Mouse (Mus musculus) cerebral cortex, adult 2 months (tissue): ENCODE results near the gene Dusp6.

Experiments used
- WGBS: fragments of 180-500 bp; shearing (Covaris S2); methylation state at CpG from one replicate; pipeline ENCODE4 v1.1.7; 2018; 5-methylcytosine and 5-hydroxymethylcytosine counted together

Gene Dusp6

DNA sequence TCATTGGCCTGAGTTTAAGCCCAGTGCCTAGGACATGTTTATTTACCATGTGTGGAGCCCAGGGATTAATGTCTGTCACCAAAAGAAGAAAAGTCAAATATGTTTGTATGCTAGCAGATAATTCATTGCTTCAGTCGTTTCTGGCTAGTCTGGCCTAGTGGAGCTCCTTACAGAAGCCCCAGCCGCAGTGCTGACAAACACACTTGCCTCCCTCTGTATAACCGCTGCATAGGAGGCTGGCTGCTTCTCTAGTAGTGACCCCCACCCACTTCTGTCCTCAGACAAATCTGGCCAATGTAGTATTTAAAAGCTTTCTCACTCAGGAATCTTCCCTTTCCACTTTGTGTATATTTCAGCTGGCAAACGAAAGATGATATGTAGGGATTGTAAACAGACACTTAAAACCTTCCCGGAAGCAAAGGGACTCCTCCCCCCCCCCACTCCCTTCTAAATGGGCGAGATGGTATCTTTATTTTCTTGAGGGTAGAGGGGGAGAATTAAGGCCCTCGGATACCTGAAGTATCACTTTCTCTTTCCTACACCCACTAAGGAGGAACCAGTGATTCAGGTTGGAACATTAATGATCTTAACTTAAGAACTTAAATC is 18.3 kb upstream of the Dusp6 start:
- WGBS: 78% methylated on average over 7 of the region's 7 CpGs

DNA sequence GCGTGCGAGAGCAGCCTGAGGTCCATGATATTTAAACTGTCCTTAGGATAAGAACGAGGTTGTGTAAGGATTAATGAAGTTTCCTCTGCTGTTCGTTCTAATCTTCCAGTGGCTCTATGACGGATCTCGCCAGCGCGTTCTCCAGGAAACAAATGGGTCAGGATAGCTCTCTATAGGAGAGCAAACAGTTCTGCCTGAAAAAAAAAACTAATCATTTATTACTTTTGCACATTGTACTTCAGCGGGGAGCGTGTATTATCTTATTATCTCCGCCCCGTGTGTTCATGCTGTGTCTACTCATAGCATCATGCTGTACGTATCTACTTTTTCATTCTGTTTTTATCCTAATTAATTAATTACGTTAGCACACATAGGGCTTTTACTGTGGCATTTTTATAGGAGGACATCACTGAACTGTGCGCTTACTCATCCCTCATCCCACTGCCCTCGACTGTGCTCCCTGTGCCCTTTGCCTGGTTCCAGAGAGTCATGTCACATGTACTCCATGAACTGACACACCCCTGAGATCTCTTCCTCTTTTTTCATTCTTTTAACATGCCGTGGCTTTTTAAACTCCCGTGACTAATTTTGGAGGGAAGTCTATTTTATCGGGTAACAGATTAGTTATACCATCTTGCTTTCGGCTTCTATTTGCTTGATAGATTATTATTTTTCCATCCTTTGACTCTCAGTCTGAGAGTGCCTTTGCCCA is 16.1 kb upstream of the Dusp6 start:
- WGBS: 82% methylated on average over 20 of the region's 20 CpGs

DNA sequence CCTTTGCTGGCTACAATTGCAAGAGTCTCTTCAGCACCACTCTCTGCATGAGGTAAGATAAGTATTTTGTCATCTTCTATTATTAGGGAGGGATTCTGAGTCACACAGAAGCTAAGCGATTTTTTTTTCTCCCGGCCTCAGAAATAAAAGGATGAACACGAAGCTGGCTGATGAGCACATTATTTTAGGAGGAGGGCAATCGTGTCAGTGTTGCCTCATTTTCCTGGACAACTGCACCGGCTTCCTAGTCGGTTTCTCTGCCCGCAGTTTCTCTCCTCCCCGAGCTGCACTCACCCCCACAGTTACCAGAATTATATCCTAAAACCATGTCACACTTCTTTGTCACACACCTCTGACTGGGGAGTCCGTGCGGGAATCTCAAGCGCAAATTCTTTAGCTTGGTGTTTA is 12.2 kb upstream of the Dusp6 start:
- 43% methylated on average over 11 of the region's 11 CpGs for WGBS

DNA sequence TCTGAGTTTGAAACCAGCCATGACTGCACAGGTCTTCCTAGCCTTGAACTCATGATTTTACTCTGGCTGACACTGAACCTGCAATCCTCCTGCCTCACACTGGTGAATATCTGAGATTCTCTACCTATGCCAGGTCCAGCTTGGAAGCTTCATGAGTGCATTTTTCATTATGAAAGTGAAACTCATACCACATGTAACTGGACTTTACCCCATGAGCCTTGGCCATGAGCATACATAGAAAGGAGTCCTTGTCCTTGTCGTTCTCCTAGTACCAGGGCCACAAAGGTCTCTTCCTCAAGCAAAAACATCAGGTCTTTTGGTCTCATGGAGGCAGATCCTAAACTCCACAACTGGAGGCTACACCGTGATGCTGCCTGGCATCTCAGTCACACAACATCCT is 9.6 kb upstream of the Dusp6 start:
- 87% methylated on average over 2 of the region's 2 CpGs for WGBS

DNA sequence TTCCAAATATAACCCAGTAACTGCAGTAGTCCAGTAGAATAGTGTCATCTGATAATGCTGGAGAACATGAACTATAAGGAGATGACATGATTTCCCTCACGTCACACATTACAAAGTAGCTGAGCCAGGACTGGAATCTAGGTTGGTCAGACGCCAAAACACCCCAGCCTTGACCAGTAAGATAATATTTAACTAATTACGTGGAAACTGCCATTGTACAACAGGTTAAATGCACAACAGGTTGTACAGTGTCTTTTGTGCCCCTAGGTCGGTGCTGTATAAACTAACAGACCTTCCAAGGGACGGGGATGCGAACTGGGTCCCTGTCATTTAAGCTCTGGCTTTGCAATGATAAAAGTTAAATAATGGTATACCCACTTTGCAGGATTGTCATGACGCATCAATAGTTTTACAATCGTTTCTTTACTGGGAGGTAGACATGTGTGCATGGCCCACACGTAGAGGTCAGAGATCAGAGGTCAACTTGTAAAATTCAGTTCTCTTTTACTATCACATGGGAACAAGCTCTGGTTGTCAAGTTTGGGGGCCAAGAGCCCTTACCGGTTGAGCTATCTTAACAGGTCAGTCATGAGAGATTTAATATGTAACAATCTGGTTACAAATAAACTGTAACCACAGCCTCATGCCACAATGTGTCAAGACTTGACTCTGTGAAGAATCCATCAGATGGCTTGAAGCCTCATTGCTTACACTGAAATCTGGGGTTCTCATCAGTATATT is 7.0 kb upstream of the Dusp6 start:
- 93% methylated on average over 10 of the region's 10 CpGs for WGBS

DNA sequence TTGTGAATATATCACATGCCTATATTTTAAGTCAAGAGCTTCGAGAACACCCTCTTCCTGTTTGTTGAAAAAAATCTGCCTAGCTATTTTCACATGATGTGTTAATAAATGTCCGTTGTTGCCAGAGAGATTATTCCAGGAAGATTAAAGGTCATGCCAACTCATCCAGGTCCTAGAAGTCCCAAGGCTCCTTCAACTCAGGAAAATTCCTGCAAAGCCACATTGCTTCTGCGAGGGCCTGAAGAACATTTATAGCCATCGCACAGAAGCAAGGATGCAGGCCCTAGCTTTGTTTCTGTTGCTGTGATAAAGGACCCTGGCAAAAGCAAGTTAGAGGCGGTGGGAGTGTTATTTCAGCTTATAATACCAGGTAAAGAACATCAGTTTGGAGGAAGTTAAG is 5.5 kb upstream of the Dusp6 start:
- 85% methylated on average over 5 of the region's 5 CpGs for WGBS

DNA sequence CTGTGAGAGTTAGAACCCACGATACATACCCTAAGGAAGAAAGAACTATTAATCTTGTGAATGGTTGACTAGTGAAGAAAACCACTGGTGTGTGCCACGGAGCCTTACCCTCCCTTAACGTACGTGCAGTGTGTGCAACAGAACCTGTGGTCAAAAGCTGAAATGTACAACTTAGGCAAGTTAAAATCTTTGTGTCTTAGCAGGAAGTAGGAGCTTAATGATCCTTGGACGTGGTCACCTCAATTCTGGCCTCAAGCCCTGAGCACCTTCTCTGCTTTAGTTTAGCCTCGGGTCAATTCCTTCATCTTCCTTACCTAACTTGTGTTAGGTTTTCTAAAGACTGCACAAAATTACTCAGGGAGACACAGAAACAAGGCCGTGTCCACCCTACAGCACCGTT is 3.2 kb upstream of the Dusp6 start:
- whole genome bisulfite sequencing: 93% methylated on average over 8 of the region's 8 CpGs

DNA sequence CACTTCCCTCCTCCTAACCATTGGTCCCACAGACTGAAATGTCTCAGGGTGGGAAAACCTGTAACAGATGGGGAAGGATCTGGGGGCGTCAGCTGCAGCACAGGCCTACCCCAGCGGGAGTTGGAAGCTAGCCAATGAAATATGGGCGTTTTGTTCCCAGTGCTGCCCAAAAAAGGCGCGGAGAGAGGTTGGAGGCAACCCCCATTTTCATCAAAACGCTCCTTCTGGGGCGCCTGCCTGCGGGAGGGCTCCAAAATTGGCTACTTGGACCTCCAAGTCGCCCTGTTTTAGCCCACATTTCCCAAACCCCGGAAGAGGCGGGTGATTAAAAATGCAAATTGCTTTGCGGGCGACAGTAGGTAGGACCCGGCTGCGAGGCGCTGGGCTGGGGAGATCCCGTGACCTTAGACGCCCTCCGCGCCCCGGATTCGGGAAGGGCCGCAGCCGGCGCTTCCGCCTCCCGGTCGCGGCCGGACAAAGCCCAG is 1.8 kb upstream of the Dusp6 start:
- WGBS: under 1% methylated on average over 30 of the region's 30 CpGs

DNA sequence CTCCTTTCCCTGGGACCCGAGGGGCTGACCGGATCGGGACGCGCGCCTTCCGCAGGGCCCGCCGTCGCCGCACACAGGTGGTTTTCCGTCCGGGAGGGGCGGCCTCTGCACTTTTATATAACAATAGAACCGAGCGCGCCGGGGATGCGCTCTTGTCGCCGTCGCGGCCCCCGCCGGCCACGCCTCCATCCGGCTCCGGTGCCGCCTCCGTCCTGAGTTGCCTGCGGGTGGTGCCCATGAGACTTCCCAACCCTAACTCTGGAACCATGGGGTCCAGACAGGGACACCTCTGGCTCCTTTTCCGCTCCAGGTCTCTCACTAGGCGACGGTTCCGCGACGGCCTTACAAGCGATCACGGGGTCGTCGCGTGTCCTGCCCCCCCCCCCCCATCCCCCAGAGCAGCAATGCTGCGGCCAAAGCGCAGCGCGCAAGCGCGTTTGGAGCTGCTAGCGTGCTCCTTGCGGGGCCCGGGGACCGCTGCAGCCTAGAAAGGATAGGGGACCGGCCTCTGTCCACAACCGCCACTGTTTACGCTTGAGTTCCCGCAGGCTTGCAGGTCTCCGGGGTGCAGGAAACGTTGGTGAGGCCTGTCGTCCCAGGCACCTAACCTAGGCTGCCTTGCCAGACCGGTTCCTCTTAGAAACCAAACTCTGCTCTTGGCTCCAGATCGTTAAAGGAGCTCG is 1.3 kb upstream of the Dusp6 start:
- under 1% methylated on average over 62 of the region's 62 CpGs for WGBS

DNA sequence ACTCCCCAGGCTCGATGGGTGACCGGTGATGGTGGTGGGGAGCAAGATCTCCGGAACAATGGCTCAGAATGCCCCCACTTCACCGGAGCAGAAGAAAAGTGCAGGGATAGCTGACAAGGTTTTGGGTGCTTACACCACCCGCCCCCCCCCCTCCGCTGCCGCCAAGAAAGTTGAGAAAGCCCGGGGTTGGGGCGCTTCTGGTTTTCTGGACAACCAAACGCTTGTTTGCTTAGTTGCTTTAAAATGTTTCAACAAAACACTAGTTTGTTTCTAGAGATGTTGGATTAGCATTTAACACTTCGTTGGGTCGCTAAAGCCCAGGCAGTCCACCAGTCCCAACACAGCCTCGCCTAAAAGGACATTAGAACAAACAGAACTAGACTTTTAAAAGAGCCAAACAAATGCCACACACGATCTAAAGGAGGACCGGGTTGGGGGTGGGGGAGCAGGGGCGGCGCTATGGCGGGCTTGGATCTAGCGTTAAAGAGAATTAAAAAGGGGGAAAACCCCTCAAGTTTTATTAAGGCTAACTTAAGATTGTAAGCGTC is 638 bp upstream of the Dusp6 start:
- under 1% methylated on average over 20 of the region's 20 CpGs for WGBS

DNA sequence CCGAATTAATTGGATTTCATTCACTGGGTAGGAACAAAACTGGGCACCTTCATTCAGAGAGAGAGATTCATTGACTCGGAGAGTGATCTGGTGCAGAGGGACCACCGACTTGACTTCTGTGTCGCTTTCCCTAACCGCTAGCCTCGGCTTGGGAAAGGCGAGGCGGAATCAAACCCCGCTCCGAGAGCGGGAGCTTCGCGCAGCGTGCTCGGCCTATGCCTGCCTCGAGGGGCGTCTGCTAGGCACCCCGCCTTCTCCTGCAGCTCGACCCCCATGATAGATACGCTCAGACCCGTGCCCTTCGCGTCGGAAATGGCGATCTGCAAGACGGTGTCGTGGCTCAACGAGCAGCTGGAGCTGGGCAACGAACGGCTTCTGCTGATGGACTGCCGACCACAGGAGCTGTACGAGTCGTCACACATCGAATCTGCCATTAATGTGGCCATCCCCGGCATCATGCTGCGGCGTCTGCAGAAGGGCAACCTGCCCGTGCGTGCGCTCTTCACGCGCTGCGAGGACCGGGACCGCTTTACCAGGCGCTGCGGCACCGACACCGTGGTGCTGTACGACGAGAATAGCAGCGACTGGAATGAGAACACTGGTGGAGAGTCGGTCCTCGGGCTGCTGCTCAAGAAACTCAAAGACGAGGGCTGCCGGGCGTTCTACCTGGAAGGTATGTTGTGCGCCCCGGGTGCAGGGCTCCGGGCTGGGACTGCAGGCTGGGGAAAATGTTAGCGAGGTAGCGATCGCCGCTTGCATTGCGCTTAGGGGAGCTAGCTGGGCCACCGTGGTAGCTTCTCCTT is 589 bp downstream of the Dusp6 start:
- WGBS: under 1% methylated on average over 66 of the region's 66 CpGs

DNA sequence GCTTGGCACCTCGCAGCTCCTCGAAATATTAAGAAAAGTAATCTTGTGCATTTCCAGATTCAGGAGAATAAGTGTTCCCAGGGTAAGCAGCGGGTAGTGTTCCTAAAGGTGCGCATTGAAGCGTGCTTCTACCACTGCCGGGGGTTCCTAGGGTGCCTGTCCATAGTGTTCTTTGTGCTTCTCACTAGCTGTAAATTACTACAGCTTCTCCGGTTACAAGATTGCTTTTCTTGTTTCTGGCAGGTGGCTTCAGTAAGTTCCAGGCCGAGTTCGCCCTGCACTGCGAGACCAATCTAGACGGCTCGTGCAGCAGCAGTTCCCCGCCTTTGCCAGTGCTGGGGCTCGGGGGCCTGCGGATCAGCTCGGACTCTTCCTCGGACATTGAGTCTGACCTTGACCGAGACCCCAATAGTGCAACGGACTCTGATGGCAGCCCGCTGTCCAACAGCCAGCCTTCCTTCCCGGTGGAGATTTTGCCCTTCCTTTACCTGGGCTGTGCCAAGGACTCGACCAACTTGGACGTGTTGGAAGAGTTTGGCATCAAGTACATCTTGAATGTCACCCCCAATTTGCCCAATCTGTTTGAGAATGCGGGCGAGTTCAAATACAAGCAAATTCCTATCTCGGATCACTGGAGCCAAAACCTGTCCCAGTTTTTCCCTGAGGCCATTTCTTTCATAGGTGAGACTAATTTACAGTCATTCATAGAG is 1.4 kb downstream of the Dusp6 start:
- 2% methylated on average over 26 of the region's 26 CpGs for WGBS

DNA sequence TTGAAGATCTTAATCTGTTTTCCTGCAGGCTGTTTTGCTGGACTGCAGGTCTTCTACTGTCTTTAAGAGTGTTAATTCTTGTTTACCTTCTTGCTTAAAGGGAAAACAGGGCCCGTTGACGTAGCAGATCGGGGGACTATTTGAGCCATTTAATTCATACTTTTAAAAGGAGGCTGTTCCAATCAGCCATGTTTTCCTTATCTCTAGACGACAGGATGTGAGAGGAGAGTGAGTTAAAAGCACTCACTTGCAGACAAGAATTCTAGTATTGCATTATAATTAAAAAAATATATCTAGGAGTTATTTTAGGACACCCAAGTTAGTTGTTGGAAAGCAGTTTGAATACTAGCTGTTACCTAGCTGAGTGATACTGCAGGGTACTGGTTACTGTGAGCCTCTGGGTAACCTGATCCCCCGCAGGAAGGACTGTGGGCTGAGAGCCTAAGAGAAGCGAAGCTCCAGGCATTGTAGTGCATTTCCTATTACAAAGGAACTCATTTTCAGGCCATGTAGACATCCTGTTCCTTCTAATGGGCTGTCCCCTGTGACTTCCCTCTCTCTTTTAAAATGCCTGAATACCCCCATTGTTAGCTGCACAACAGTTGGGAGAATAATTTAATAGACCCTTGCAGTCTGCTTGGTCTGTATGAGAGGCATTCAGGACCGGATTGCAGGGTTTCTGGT is 2.1 kb downstream of the Dusp6 start:
- WGBS: 8% methylated on average over 7 of the region's 7 CpGs

DNA sequence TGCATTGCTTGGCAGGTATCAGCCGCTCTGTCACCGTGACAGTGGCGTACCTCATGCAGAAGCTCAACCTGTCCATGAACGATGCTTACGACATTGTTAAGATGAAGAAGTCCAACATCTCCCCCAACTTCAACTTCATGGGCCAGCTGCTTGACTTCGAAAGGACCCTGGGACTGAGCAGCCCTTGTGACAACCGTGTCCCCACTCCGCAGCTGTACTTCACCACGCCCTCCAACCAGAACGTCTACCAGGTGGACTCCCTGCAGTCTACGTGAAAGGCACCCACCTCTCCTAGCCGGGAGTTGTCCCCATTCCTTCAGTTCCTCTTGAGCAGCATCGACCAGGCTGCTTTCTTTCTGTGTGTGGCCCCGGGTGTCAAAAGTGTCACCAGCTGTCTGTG is 3.0 kb downstream of the Dusp6 start:
- WGBS: 11% methylated on average over 14 of the region's 14 CpGs

DNA sequence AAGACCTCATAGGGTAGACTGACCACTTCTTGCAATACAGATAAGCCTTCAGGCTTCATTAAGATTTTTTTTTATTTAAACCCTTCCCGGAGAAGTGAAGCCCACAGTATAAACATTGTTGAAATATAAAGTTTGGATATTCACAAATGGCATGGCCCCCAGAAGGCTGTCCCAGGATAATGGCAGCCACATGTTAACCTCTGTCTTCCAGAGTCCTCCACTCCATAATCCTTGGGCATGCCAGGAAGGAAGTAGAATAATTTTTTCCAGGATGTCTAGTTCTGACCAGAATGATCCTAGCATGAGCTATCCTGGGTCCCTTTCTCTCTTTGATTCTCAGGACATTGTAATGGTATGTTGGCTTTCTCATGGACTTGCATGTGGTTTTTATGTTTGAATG is 4.6 kb downstream of the Dusp6 start:
- WGBS: 22% methylated on average over 1 of the region's 1 CpGs

DNA sequence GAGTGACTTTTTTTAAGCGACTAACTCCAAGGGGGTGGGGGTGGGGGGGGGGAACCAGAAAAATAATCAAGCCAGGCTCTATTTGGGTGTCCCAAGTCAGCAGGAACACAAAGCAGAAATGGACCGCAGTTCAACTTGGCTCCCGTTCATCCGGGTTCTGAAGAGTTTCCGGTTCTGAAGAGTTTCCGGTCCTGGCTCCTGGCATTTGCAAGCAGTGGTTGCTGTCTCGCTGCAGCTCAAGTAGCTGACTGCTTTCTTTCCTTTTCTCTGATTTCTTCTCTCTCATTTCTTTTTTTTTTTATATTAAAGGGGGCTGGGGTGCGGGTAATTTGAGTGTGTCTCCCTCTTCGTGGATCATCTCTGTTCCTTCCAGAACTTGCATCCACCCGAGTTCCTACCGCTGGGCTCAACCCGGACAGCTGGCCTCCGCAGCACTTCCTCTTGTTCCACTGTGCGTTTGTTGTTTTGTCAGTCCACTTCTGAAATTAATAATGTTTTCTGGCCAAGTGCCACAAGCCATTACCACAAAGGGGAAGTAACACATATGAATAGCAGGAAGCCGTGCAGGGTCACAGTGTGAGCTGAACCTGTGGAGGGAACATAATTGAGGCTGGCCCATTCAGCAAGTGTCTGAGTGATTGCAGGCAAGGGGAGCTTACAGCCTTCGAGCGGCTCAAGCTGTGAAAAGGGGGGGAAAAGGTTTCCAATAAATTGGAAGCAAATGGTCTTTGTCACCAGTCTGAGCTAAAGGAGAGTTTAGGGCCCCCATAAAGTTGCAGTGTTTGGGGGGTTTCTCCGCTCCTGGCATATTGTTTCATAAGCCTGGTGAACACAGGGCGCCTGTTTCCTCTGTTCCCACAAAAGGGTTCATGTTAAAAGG is 5.6 kb downstream of the Dusp6 start:
- WGBS: 23% methylated on average over 19 of the region's 19 CpGs

DNA sequence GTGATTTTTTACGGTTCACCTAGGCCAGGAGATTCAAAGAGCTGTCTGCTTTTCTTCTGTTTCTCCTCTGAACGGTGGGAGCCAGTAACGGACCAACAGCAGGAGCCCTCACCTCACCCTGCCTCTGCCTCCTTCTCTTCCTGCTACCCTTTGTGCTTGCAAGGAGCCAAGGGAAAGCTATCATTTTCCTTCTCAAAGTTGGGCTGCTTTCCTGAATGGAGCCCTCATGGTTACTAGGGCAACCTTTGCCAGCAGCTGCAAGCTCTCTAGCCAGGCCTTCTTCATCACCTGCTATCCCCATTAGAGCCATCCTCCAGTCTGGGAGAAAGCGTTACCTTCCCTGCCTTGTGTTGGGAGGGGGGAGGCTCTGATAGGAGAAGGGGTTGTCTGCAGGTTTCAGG is 6.3 kb downstream of the Dusp6 start:
- 28% methylated on average over 4 of the region's 4 CpGs for WGBS

DNA sequence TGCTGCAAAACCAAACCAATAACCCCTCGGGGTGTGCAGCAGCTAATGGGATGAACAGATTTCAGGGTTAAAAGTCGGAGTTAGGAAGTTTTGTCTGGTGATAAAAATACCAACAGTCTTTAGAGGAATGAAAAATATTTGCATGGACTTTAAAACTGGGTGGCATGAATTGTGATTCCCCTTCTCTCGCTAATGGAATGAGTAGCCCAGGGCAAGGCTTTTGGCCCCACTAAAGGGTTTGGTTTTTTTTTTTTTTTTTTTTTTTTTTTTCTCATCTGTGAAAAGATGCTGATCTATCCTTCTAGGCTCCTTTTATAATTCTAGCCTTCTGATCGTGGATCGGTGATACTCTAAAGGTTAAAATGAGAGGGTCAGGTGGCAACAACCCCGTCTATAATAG is 6.7 kb downstream of the Dusp6 start:
- WGBS: 71% methylated on average over 6 of the region's 6 CpGs

DNA sequence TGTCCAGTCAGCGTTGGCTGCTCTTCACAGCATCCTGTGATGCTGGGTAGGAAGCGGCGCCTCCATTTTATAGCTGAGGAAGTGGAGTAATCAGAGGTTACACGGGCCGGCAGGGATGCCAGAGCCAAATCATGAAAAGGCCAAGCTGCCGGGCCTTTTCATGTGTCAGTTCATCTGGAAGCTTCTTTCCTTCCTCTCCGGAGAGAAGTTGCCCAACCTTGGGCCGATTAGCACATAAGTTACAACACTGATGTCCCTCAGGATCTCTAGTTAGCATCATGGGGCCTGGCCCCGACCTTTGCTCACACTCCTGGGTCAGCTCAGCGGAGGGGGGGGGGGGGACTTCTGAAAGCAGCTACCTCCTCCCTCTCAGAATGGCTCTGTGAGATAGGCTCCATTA is 7.4 kb downstream of the Dusp6 start:
- WGBS: 55% methylated on average over 10 of the region's 10 CpGs
